Mouse (Mus musculus): ENCODE results near the gene Gm10840. TPM values are rescaled to one million over a fixed set of nuclear protein-coding genes. Genes with fewer than 3 reads are reported as not detected.
"Not testable (repeated sequence)": the region's sequence is repeated elsewhere in the genome, so short reads cannot be mapped to it uniquely, and the experiment has no call there.

The Gm10840 gene
- total RNA-seq (2015) (1.4 TPM in 1 of 2 replicates, not detected in the other), total RNA-seq (2017) (not detected in 2 replicates)

GRCm38 (mm10) chr11:106160841-106161721 is at the start of gene Gm10840, which contains the start of gene Limd2:
TSS of gene Gm10840 (plus strand) at chr11:106160850.
TSS of gene Limd2 (minus strand) at chr11:106160860.
- ATAC-seq (ENCODE audit: poor library complexity, severe bottlenecking), result 0 out of 2 replicates have a peak, but pooled peaks have one; percentile 6

- ATAC-seq (ENCODE audit: poor library complexity, severe bottlenecking), result no peak
Observed at GRCm38 (mm10) chr11:106111688-106112087, 49.0 kb upstream of the Gm10840 start.

- ATAC-seq (ENCODE audit: poor library complexity, severe bottlenecking), result peak; percentile 25
Observed at GRCm38 (mm10) chr11:106122221-106122620, 38.4 kb upstream of the Gm10840 start.

GRCm38 (mm10) chr11:106122736-106123135 is 37.9 kb upstream of the Gm10840 start:
- ATAC-seq (ENCODE audit: poor library complexity, severe bottlenecking), result peak; percentile 98

GRCm38 (mm10) chr11:106124784-106125183 is 35.9 kb upstream of the Gm10840 start:
- ATAC-seq (ENCODE audit: poor library complexity, severe bottlenecking), result no peak

- ATAC-seq (ENCODE audit: poor library complexity, severe bottlenecking), result no peak
Observed at GRCm38 (mm10) chr11:106125827-106126226, 34.8 kb upstream of the Gm10840 start.

- ATAC-seq (ENCODE audit: poor library complexity, severe bottlenecking), result not testable (repeated sequence)
Observed at GRCm38 (mm10) chr11:106126727-106127373, 33.8 kb upstream of the Gm10840 start.

- no peak for ATAC-seq (ENCODE audit: poor library complexity, severe bottlenecking)
Observed at GRCm38 (mm10) chr11:106129477-106129876, 31.2 kb upstream of the Gm10840 start.

- no peak for ATAC-seq (ENCODE audit: poor library complexity, severe bottlenecking)
Observed at GRCm38 (mm10) chr11:106132516-106132915, 28.1 kb upstream of the Gm10840 start.

- peak; percentile 81 for ATAC-seq (ENCODE audit: poor library complexity, severe bottlenecking)
Observed at GRCm38 (mm10) chr11:106134580-106135528, 25.8 kb upstream of the Gm10840 start.

GRCm38 (mm10) chr11:106151219-106151618 is 9.4 kb upstream of the Gm10840 start:
- no peak for ATAC-seq (ENCODE audit: poor library complexity, severe bottlenecking)

GRCm38 (mm10) chr11:106152132-106152531 is 8.5 kb upstream of the Gm10840 start:
- no peak for ATAC-seq (ENCODE audit: poor library complexity, severe bottlenecking)

- ATAC-seq (ENCODE audit: poor library complexity, severe bottlenecking), result no peak
Observed at GRCm38 (mm10) chr11:106154091-106154490, 6.6 kb upstream of the Gm10840 start.

- ATAC-seq (ENCODE audit: poor library complexity, severe bottlenecking), result no peak
Observed at GRCm38 (mm10) chr11:106154770-106155169, 5.9 kb upstream of the Gm10840 start.

- ATAC-seq (ENCODE audit: poor library complexity, severe bottlenecking), result no peak
Observed at GRCm38 (mm10) chr11:106155761-106156160, 4.9 kb upstream of the Gm10840 start.

- ATAC-seq (ENCODE audit: poor library complexity, severe bottlenecking), result no peak
Observed at GRCm38 (mm10) chr11:106156257-106156656, 4.4 kb upstream of the Gm10840 start.

- no peak for ATAC-seq (ENCODE audit: poor library complexity, severe bottlenecking)
Observed at GRCm38 (mm10) chr11:106157154-106157553, 3.5 kb upstream of the Gm10840 start.

- peak; percentile 15 for ATAC-seq (ENCODE audit: poor library complexity, severe bottlenecking)
Observed at GRCm38 (mm10) chr11:106158081-106158929, 2.3 kb upstream of the Gm10840 start.

GRCm38 (mm10) chr11:106158930-106159215 is 1.8 kb upstream of the Gm10840 start:
- no peak for ATAC-seq (ENCODE audit: poor library complexity, severe bottlenecking)
